Mouse (Mus musculus) adrenal gland, adult 18-20 months (tissue): ENCODE measurements around the gene Myl3. TPM values are rescaled to one million over a fixed set of nuclear protein-coding genes. Genes with fewer than 3 reads are reported as not detected.
A peak's percentile ranks its signal among the peaks of the same experiment; 100 is the strongest.

Experiments
- DNase-seq, 2 experiments: peaks; one replicate each; pipeline ENCODE4 v3.0.0; 2021 to 2022; ENCODE audit warnings: low spot score in 2 of 2
- total RNA-seq, 2 experiments: library from RNA; stranded (reverse); gene quantifications; 1 replicate in 1 of 2; 2 replicates in 1 of 2; pipeline ENCODE4 v1.2.3; 2021

The Myl3 gene
- total RNA-seq, 2 experiments from 2014 or later = 0.93 to 4.1 TPM

GRCm38 (mm10) chr9:110758605-110759004 lies 16.9 kb downstream of the Myl3 start:
- peak in 1 of 2 experiments; percentile 63 for DNase-seq

GRCm38 (mm10) chr9:110759265-110759664 lies 17.6 kb downstream of the Myl3 start:
- peak; percentile 49 to 63 for DNase-seq

- no peak for DNase-seq
These were observed 19.2 kb downstream of the Myl3 start for GRCm38 (mm10) chr9:110760886-110761285.

GRCm38 (mm10) chr9:110762763-110763162 lies 21.1 kb downstream of the Myl3 start:
- no peak for DNase-seq

- no peak for DNase-seq
These were observed 21.7 kb downstream of the Myl3 start for GRCm38 (mm10) chr9:110763405-110763804.

- no peak for DNase-seq
These were observed 30.7 kb downstream of the Myl3 start for GRCm38 (mm10) chr9:110772336-110772735.

- DNase-seq = no peak
These were observed 33.0 kb downstream of the Myl3 start for GRCm38 (mm10) chr9:110774403-110775268.

GRCm38 (mm10) chr9:110775269-110776022 lies 33.8 kb downstream of the Myl3 start:
- DNase-seq = no peak

GRCm38 (mm10) chr9:110778100-110778499 lies 36.4 kb downstream of the Myl3 start:
- no peak for DNase-seq

- DNase-seq = no peak
These were observed 36.9 kb downstream of the Myl3 start for GRCm38 (mm10) chr9:110778559-110778958.

- no peak for DNase-seq
These were observed 37.7 kb downstream of the Myl3 start for GRCm38 (mm10) chr9:110779242-110779913.

GRCm38 (mm10) chr9:110781256-110781721 lies 39.6 kb downstream of the Myl3 start:
- peak; percentile 98 to 99 for DNase-seq

- peak; percentile 89 to 92 for DNase-seq
These were observed 40.1 kb downstream of the Myl3 start for GRCm38 (mm10) chr9:110781731-110782130.

- DNase-seq = no peak
These were observed 42.0 kb downstream of the Myl3 start for GRCm38 (mm10) chr9:110783611-110784010.

- no peak for DNase-seq
These were observed 46.5 kb downstream of the Myl3 start for GRCm38 (mm10) chr9:110788169-110788568.

GRCm38 (mm10) chr9:110790462-110790861 lies 48.8 kb downstream of the Myl3 start:
- DNase-seq = no peak

GRCm38 (mm10) chr9:110797013-110797412 lies 55.4 kb downstream of the Myl3 start:
- DNase-seq = no peak

GRCm38 (mm10) chr9:110797866-110798265 lies 56.2 kb downstream of the Myl3 start, which contains the start of gene Prss42:
Prss42 (plus strand) TSS chr9:110798166.
- no peak for DNase-seq

- no peak for DNase-seq
These were observed 59.3 kb downstream of the Myl3 start for GRCm38 (mm10) chr9:110800834-110801479.

- DNase-seq = no peak
These were observed 61.6 kb downstream of the Myl3 start for GRCm38 (mm10) chr9:110803294-110803693.

- no peak for DNase-seq
These were observed 68.4 kb downstream of the Myl3 start for GRCm38 (mm10) chr9:110810051-110810450.
